Mouse (Mus musculus) CH12.LX (cell line): ENCODE data around the gene Tlnrd1. TPM values are rescaled to one million over a fixed set of nuclear protein-coding genes. Genes with fewer than 3 reads are reported as not detected.

Experiments used
- DNase-seq: peaks from one replicate; pipeline ENCODE4 v3.0.0-alpha.2; 2013; ENCODE audit errors: extremely low read depth
- H3K27ac ChIP-seq: 2 replicates; pipeline ENCODE4 v1.5.1; 2012; ENCODE audit warnings: low read depth, mild to moderate bottlenecking, control low read depth, moderate library complexity; ENCODE audit not compliant: insufficient read depth
- H3K27me3 ChIP-seq: replicated peaks from 2 replicates; pipeline ENCODE3; 2012; ENCODE audit warnings: inconsistent platforms
- H3K36me3 ChIP-seq, 2 experiments: replicated peaks in 1 of 2; 2 replicates each; pipeline versions ENCODE3 to v1.6.1; 2012; ENCODE audit warnings: inconsistent platforms in 1 of 2, low read length in 1 of 2, mild to moderate bottlenecking in 1 of 2, mixed read lengths in 1 of 2, moderate library complexity in 1 of 2; ENCODE audit not compliant: control insufficient read depth in 1 of 2, insufficient read depth in 1 of 2
- H3K4me1 ChIP-seq, 2 experiments: 2 replicates each; pipeline ENCODE4 v1.6.1; 2012; ENCODE audit warnings: inconsistent platforms in 1 of 2, moderate library complexity in 1 of 2; ENCODE audit not compliant: insufficient read depth in 2 of 2, control insufficient read depth in 1 of 2
- H3K4me2 ChIP-seq: 2 replicates; pipeline ENCODE4 v1.6.1; 2012; ENCODE audit warnings: low read depth, mild to moderate bottlenecking, control low read depth; ENCODE audit not compliant: poor library complexity, insufficient read depth, severe bottlenecking
- H3K4me3 ChIP-seq, 3 experiments: fragments of 150-350 bp in 1 of 3; sonication (generic) in 1 of 3; replicated peaks in 1 of 3; 2 replicates each; pipeline versions ENCODE3 to v1.5.1; 2011 to 2012; ENCODE audit warnings: low read depth in 2 of 3, low read length in 2 of 3, mild to moderate bottlenecking in 2 of 3, moderate library complexity in 2 of 3, control low read depth in 1 of 3, improper control_type of control experiment in 1 of 3, inconsistent platforms in 1 of 3, mixed read lengths in 1 of 3; ENCODE audit not compliant: poor library complexity in 1 of 3
- H3K79me2 ChIP-seq: replicated peaks from 2 replicates; pipeline ENCODE4 v1.6.1; 2012; ENCODE audit warnings: mild to moderate bottlenecking, moderate library complexity; ENCODE audit not compliant: control insufficient read depth, poor library complexity, insufficient read depth, severe bottlenecking; ENCODE audit errors: extremely low read depth
- H3K9ac ChIP-seq: 2 replicates; pipeline ENCODE4 v1.6.1; 2012; ENCODE audit warnings: low read depth, mild to moderate bottlenecking, control low read depth, moderate library complexity; ENCODE audit not compliant: insufficient read depth
- H3K9me3 ChIP-seq: replicated peaks from 2 replicates; pipeline ENCODE3; 2012; ENCODE audit warnings: low read length, inconsistent platforms, mixed read lengths
- BHLHE40 ChIP-seq: IDR thresholded peaks from 2 replicates; pipeline ENCODE4 v1.6.1; 2011; ENCODE audit warnings: mild to moderate bottlenecking, low read depth, low read length, improper control_type of control experiment
- CHD2 ChIP-seq: IDR thresholded peaks from 2 replicates; pipeline ENCODE4 v1.6.1; 2011; ENCODE audit warnings: low read length, improper control_type of control experiment
- CTCF ChIP-seq, 2 experiments: IDR thresholded peaks in 1 of 2; conservative IDR thresholded peaks in 1 of 2; 2 replicates each; pipeline ENCODE4 v1.5.1; 2011 to 2012; ENCODE audit warnings: low read depth in 2 of 2, low read length in 2 of 2, improper control_type of control experiment in 1 of 2, inconsistent platforms in 1 of 2, mild to moderate bottlenecking in 1 of 2, moderate library complexity in 1 of 2
- ELF1 ChIP-seq: IDR thresholded peaks from 2 replicates; pipeline ENCODE4 v1.6.1; 2014; ENCODE audit warnings: low read depth, mild to moderate bottlenecking, inconsistent platforms, low read length, improper control_type of control experiment
- EP300 ChIP-seq: IDR thresholded peaks from 2 replicates; pipeline ENCODE4 v1.6.1; 2011; ENCODE audit warnings: low read length, improper control_type of control experiment
- ETS1 ChIP-seq: conservative IDR thresholded peaks from 2 replicates; pipeline ENCODE4 v1.6.1; 2012; ENCODE audit warnings: low read depth, mild to moderate bottlenecking, inconsistent platforms, low read length, improper control_type of control experiment, moderate library complexity
- GABPA ChIP-seq: IDR thresholded peaks from 2 replicates; pipeline ENCODE4 v1.6.1; 2012; ENCODE audit warnings: low read depth, low read length, improper control_type of control experiment, inconsistent platforms; ENCODE audit not compliant: insufficient replicate concordance
- IRF4 ChIP-seq: IDR thresholded peaks from 2 replicates; pipeline ENCODE4 v1.6.1; 2014; ENCODE audit warnings: low read depth, mild to moderate bottlenecking, inconsistent platforms, low read length, improper control_type of control experiment
- JUN ChIP-seq: IDR thresholded peaks from 2 replicates; pipeline ENCODE4 v1.6.1; 2011; ENCODE audit warnings: low read depth, mild to moderate bottlenecking, low read length, improper control_type of control experiment, moderate library complexity; ENCODE audit not compliant: insufficient read depth
- JUND ChIP-seq: conservative IDR thresholded peaks from 2 replicates; pipeline ENCODE4 v1.6.1; 2011; ENCODE audit warnings: low read depth, low read length, improper control_type of control experiment
- MEF2A ChIP-seq: IDR thresholded peaks from 2 replicates; pipeline ENCODE4 v1.6.1; 2014; ENCODE audit warnings: low read depth, mild to moderate bottlenecking, inconsistent platforms, low read length, improper control_type of control experiment, borderline replicate concordance
- POLR2A ChIP-seq: IDR thresholded peaks from 2 replicates; pipeline ENCODE4 v1.6.1; 2011; ENCODE audit warnings: low read depth, mild to moderate bottlenecking, improper control_type of control experiment, low read length
- SMC3 ChIP-seq: IDR thresholded peaks from 2 replicates; pipeline ENCODE4 v1.6.1; 2011; ENCODE audit warnings: low read depth, low read length, improper control_type of control experiment
- UBTF ChIP-seq: IDR thresholded peaks from 2 replicates; pipeline ENCODE4 v1.6.1; 2012; ENCODE audit warnings: low read depth, mild to moderate bottlenecking, inconsistent platforms, low read length, improper control_type of control experiment, moderate library complexity
- USF1 ChIP-seq: IDR thresholded peaks from 2 replicates; pipeline ENCODE4 v1.6.1; 2014; ENCODE audit warnings: low read depth, mild to moderate bottlenecking, inconsistent platforms, low read length, improper control_type of control experiment
- ZMIZ1 ChIP-seq: IDR thresholded peaks from 2 replicates; pipeline ENCODE4 v1.6.1; 2012; ENCODE audit warnings: low read depth, mild to moderate bottlenecking, inconsistent platforms, low read length, improper control_type of control experiment
- ZNF384 ChIP-seq: IDR thresholded peaks from 2 replicates; pipeline ENCODE4 v1.6.1; 2012; ENCODE audit warnings: low read depth, low read length, improper control_type of control experiment, inconsistent platforms
- dilution Hi-C: fragments of 300-500 bp; cut with MboI; formaldehyde crosslinking; loops from 2 replicates; pipeline ENCODE4 v1.14.3; 2020; ENCODE audit warnings: low sequenced_read_pairs; ENCODE audit not compliant: extremely low pct_unique_long_range_greater_than_20kb, extremely low pct_ligation_motif_present
- in situ Hi-C: fragments of 300-500 bp; cut with MboI; formaldehyde crosslinking; loops from 3 replicates; pipeline ENCODE4 v1.14.3; 2019; ENCODE audit warnings: low sequenced_read_pairs, low pct_ligation_motif_present, low pct_unique_long_range_greater_than_20kb, mixed read lengths
- polyA plus RNA-seq: library from polyadenylated mRNA; unstranded; fragments of >175 nt; gene quantifications from 2 replicates; pipeline ENCODE4 v1.2.1, GENCODE M21; 2012; ENCODE audit warnings: low read depth; ENCODE audit not compliant: insufficient read length
- total RNA-seq, 2 experiments: library from RNA; depleted of rRNA; stranded (reverse); fragments of 300-350 nt in 1 of 2; fragments of >200 nt in 1 of 2; gene quantifications; 2 replicates each; pipeline ENCODE4 v1.2.3; 2012 to 2014

The Tlnrd1 gene
- total and polyA plus RNA-seq, 3 experiments: 5.5 to 15.6 (median 10.6) TPM

GRCm38 (mm10) chr7:83857921-83858320, 26.2 kb downstream of the Tlnrd1 start (continued):
- no peak for TF ChIP-seq USF1
- TF ChIP-seq ZMIZ1: no peak

DNA sequence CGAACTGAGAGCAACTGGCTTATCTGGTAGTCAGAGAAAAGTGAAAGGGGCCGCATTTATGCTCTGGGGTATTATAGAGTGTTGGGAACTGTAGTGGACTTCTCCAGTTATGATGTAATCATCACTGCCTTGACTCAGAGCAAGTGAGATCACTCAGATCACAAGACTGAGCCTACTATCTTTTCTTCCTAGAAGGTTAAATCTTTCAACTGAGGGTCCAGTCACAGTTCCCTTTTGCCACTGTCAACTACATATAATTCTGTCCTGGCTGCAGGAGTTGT, 27.0 kb downstream of the Tlnrd1 start:
- H3K9ac ChIP-seq: no peak overlapping the region
- no peaks in the 10 kb centered on the region for H3K36me3 ChIP-seq
- no peak overlapping the region for H3K27ac ChIP-seq
- H3K9me3 ChIP-seq: no peaks in the 10 kb centered on the region
- no peaks in the 10 kb centered on the region for H3K27me3 ChIP-seq
- H3K4me3 ChIP-seq: no peak overlapping the region
- dilution Hi-C loops (no loop called here), in situ Hi-C loops (no loop called here)
- no peaks in the 10 kb centered on the region for H3K79me2 ChIP-seq
- no peak for TF ChIP-seq UBTF
- TF ChIP-seq MEF2A: no peak
- TF ChIP-seq ELF1: no peak
- peak; percentile 50; the same call in 1 of the 2 replicates for TF ChIP-seq BHLHE40
- peak; percentile 32; the same call in 1 of the 2 replicates for TF ChIP-seq ETS1
- 0 out of 2 replicates have a peak, but pooled peaks have one; percentile 38 for TF ChIP-seq EP300
- TF ChIP-seq JUND: peak; percentile 44; the same call in 1 of the 2 replicates
- peak; percentile 22; the same call in 1 of the 2 replicates for TF ChIP-seq JUN
- peak; percentile 60; the same call in 1 of the 2 replicates for TF ChIP-seq IRF4
- H3K4me1 ChIP-seq: peaks cover 28 to 76% of the 10 kb centered on the region in 2 experiments
- no peak overlapping the region for H3K4me2 ChIP-seq
- DNase-seq: no peak

DNA sequence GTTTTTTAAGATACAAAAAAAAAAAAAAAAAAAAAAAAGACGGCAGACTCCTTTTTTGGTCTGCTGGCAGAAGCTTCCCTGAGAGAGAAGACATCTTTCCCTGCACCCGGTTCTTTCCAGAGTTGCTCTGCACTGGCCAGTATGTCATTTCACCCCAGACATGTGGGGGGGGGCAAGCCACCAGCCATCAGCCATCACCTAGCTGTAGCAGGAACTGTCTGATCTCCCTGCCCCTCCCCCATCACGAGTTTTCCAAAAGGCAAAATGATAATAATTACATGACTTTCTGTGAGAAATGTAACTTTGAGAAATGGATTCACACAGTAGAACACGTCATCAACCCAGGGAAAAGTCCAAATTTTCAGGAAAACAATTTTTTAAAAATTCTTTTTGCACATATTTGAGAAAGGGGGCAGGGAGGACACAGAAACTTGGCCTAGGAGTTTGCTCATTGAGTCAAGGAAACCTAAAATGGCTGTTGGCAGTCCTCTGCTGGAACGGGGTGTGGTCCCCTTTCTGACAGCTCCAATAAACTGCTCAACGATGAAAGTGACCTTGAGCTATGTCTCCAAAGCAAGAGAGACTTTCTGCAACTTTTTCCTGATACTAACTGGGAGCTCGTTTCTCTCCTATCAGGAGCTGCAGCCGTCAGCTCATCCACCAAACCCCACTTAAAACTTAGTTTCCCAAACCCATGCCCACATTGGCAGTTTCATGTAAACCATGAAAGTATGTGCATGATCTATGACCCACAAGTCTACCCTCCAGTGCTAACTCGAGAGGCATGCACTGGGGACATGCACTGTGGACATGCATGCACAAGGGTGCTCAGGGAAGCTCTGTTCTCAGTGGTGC, 27.5 kb downstream of the Tlnrd1 start:
- in situ Hi-C loops: no loop called here
- Histone ChIP-seq H3K36me3 (no peaks in the 10 kb centered on the region), H3K79me2 (no peaks in the 10 kb centered on the region), H3K9ac (no peak overlapping the region), H3K9me3 (no peaks in the 10 kb centered on the region), H3K27ac (no peak overlapping the region), H3K4me2 (no peak overlapping the region), H3K4me3 (no peak overlapping the region)
- dilution Hi-C loops: no loop called here
- TF ChIP-seq CTCF (conservative IDR thresholded peaks at IDR 0.05 in 1 of 2, IDR thresholded peaks at IDR 0.05 in 1 of 2; ENCODE audit: low read depth in 2 of 2, low read length in 2 of 2): no peak
- TF ChIP-seq ZNF384: peak; percentile 16; the same call in 1 of the 2 replicates
- TF ChIP-seq GABPA: no peak
- no peak for TF ChIP-seq POLR2A
- TF ChIP-seq SMC3: no peak
- peak; percentile 68 for TF ChIP-seq CHD2
- TF ChIP-seq, all 38 proteins: peak for 2
- peaks cover 28 to 82% of the 10 kb centered on the region in 2 experiments for H3K4me1 ChIP-seq
- H3K27me3 ChIP-seq: no peaks in the 10 kb centered on the region
- DNase-seq: no peak
